Mouse (Mus musculus): ENCODE results near the gene Etl4.

DNA sequence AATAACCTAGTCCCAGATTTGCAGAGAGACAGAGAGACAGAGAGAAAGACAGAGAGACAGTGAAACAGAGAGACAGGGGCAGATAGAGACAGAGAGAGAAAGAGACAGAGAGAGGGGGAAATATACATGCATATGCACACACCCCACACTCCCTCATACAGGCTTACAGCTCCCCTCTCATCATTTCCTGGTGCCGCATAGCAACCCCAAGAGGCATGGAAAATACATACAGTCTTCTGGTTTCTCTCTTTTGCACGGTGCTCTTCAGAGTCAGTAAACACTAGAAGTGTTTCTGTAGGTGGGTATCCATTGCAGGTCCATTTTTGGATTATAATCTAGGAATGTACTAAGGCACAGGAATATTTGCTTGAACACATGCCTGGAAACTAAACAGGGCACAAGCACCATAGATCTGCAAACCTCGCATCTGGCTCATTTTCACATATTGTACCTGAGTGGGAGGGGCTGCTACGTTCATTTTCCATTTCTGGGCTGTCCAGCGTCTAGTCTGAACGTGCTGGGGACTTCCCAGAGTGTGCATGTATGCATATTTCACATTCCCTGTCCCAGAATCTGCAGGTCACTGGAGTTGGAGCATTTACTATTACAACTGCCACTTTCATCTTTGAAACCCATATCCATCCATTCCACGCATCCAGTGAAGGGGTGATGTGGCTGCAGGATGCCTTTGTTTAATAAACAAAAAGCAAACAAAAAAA lies 429.6 kb downstream of the Etl4 start:
- TF ChIP-seq GATA1 (IDR thresholded peaks at IDR 0.05; ENCODE audit: low read length), result no peak
- no peak for TF ChIP-seq TAL1 (IDR thresholded peaks at IDR 0.05; ENCODE audit: low read length)

All from erythroblast, embryonic 14.5 days (primary cell).